Mouse (Mus musculus) midbrain, embryonic 16.5 days (tissue): Measurements from ENCODE around the gene Nsf. TPM values are rescaled to one million over a fixed set of nuclear protein-coding genes. Genes with fewer than 3 reads are reported as not detected.

Source experiments
- ATAC-seq: fragments of 200-750 bp; cut with Nextera tagmentation; 2 replicates; pipeline ENCODE4 v1.8.0; 2017; ENCODE audit warnings: moderate TSS enrichment
- H3K27ac ChIP-seq: fragments of 300-500 bp; sonication (generic); 2 replicates; pipeline ENCODE4 v1.5.1; 2014; ENCODE audit warnings: mild to moderate bottlenecking, low read length, mixed read lengths
- H3K27me3 ChIP-seq: fragments of 300-500 bp; sonication (generic); 2 replicates; pipeline ENCODE4 v1.6.1; 2014; ENCODE audit warnings: low read depth, low read length, mixed read lengths; ENCODE audit not compliant: control insufficient read depth, insufficient read depth
- H3K36me3 ChIP-seq: fragments of 300-500 bp; sonication (generic); 2 replicates; pipeline ENCODE4 v1.6.1; 2014; ENCODE audit warnings: mild to moderate bottlenecking, low read length, moderate library complexity, mixed read lengths; ENCODE audit not compliant: control insufficient read depth, insufficient read depth
- H3K4me1 ChIP-seq: fragments of 300-500 bp; sonication (generic); 2 replicates; pipeline ENCODE4 v1.6.1; 2014; ENCODE audit warnings: mild to moderate bottlenecking, low read length, mixed read lengths; ENCODE audit not compliant: control insufficient read depth, insufficient read depth
- H3K4me2 ChIP-seq: fragments of 300-500 bp; sonication (generic); 2 replicates; pipeline ENCODE4 v1.6.1; 2014; ENCODE audit warnings: mild to moderate bottlenecking, low read length, mixed read lengths
- H3K4me3 ChIP-seq: fragments of 300-500 bp; sonication (generic); 2 replicates; pipeline ENCODE4 v1.5.1; 2014; ENCODE audit warnings: low read depth, mild to moderate bottlenecking, low read length, moderate library complexity, mixed read lengths
- H3K9ac ChIP-seq: fragments of 300-500 bp; sonication (generic); 2 replicates; pipeline ENCODE4 v1.6.1; 2014; ENCODE audit warnings: low read depth, low read length, mixed read lengths
- H3K9me3 ChIP-seq: fragments of 300-500 bp; sonication (generic); replicated peaks from 2 replicates; pipeline ENCODE4 v1.6.1; 2014; ENCODE audit warnings: mild to moderate bottlenecking, low read length, mixed read lengths; ENCODE audit not compliant: control insufficient read depth, poor library complexity, severe bottlenecking
- WGBS: fragments of 180-500 bp; shearing (Covaris S2); extraction: QIAGEN DNeasy Blood & Tissue Kit; methylation state at CpG from one replicate; pipeline ENCODE4 v1.1.7; 2014; 5-methylcytosine and 5-hydroxymethylcytosine counted together
- polyA plus RNA-seq: library from polyadenylated mRNA; unstranded; fragments of >200 nt; fragmentation: Nextera tagmentation; extraction: Ambion mirVana; gene quantifications from 2 replicates; pipeline ENCODE4 v1.2.1, GENCODE M21; 2015

Nsf gene
- polyA plus RNA-seq, 1 experiment from 2014 or later: 248 TPM

GRCm38 (mm10) chr11:103933886-103934285 is 20.0 kb downstream of the Nsf start:
- Histone ChIP-seq H3K4me2 (no peak overlapping the region), H3K9ac (no peak overlapping the region), H3K36me3 (no peaks in the 10 kb centered on the region), H3K27ac (no peak overlapping the region), H3K4me3 (no peak overlapping the region), H3K27me3 (no peaks in the 10 kb centered on the region), H3K4me1 (no peaks in the 10 kb centered on the region), H3K9me3 (no peaks in the 10 kb centered on the region)
- no peak for ATAC-seq
- WGBS: 91% methylated on average over 6 of the region's 6 CpGs

DNA sequence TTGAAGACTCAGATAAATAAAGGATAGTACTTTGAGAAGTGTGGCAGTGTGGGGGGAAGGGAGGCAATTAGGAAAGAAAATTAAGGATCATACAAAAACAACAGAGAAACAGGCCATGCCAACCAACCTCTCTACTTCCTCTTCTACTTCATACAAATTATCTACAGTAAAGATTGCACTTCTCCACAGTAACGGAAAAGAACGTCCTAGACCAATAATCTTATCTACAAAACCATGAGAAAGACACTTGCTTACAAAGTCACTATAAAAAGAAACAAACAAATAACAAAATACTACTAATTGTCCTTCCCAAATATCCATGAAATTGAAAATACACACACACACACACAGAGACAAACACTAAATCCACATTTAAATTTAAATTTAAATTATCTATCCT is 29.9 kb downstream of the Nsf start:
- Histone ChIP-seq H3K27ac (no peak overlapping the region), H3K9ac (no peak overlapping the region), H3K9me3 (no peaks in the 10 kb centered on the region), H3K4me3 (no peak overlapping the region), H3K27me3 (no peaks in the 10 kb centered on the region), H3K4me1 (no peaks in the 10 kb centered on the region), H3K4me2 (no peak overlapping the region), H3K36me3 (peaks cover 12% of the 10 kb centered on the region; the same call in 1 of the 2 replicates)
- WGBS: 91% methylated on average over 2 of the region's 2 CpGs
- ATAC-seq: no peak

GRCm38 (mm10) chr11:103923272-103923671 is 30.6 kb downstream of the Nsf start:
- H3K4me3 ChIP-seq: no peak overlapping the region
- H3K27me3 ChIP-seq: no peaks in the 10 kb centered on the region
- ATAC-seq: peak; percentile 73; the same call in 1 of the 2 replicates
- H3K4me2 ChIP-seq: no peak overlapping the region
- no peak overlapping the region for H3K27ac ChIP-seq
- no peak overlapping the region for H3K9ac ChIP-seq
- H3K9me3 ChIP-seq: no peaks in the 10 kb centered on the region
- H3K36me3 ChIP-seq: peaks cover 10% of the 10 kb centered on the region; the same call in 1 of the 2 replicates
- 84% methylated on average over 4 of the region's 4 CpGs for WGBS
- no peaks in the 10 kb centered on the region for H3K4me1 ChIP-seq

GRCm38 (mm10) chr11:103922812-103923211 is 31.0 kb downstream of the Nsf start:
- no peak overlapping the region for H3K4me3 ChIP-seq
- H3K4me1 ChIP-seq: no peaks in the 10 kb centered on the region
- ATAC-seq: peak; percentile 76
- H3K4me2 ChIP-seq: no peak overlapping the region
- H3K9me3 ChIP-seq: no peaks in the 10 kb centered on the region
- no peaks in the 10 kb centered on the region for H3K27me3 ChIP-seq
- H3K9ac ChIP-seq: no peak overlapping the region
- WGBS: 58% methylated on average over 10 of the region's 10 CpGs
- peaks cover 10% of the 10 kb centered on the region; the same call in 1 of the 2 replicates for H3K36me3 ChIP-seq
- no peak overlapping the region for H3K27ac ChIP-seq

GRCm38 (mm10) chr11:103920665-103921064 is 33.2 kb downstream of the Nsf start:
- 82% methylated on average over 5 of the region's 5 CpGs for whole genome bisulfite sequencing
- no peak for ATAC-seq
- H3K9me3 ChIP-seq: no peaks in the 10 kb centered on the region
- no peak overlapping the region for H3K4me2 ChIP-seq
- no peaks in the 10 kb centered on the region for H3K27me3 ChIP-seq
- no peak overlapping the region for H3K4me3 ChIP-seq
- no peak overlapping the region for H3K9ac ChIP-seq
- no peaks in the 10 kb centered on the region for H3K4me1 ChIP-seq
- no peak overlapping the region for H3K27ac ChIP-seq
- peaks cover 8% of the 10 kb centered on the region for H3K36me3 ChIP-seq

GRCm38 (mm10) chr11:103916807-103917206 is 37.0 kb downstream of the Nsf start:
- ATAC-seq: no peak
- 84% methylated on average over 7 of the region's 7 CpGs for WGBS
- H3K4me1 ChIP-seq: no peaks in the 10 kb centered on the region
- no peak overlapping the region for H3K4me2 ChIP-seq
- no peak overlapping the region for H3K27ac ChIP-seq
- H3K9ac ChIP-seq: no peak overlapping the region
- H3K27me3 ChIP-seq: no peaks in the 10 kb centered on the region
- H3K4me3 ChIP-seq: no peak overlapping the region
- H3K36me3 ChIP-seq: peaks cover 18% of the 10 kb centered on the region
- no peaks in the 10 kb centered on the region for H3K9me3 ChIP-seq

GRCm38 (mm10) chr11:103915686-103916085 is 38.2 kb downstream of the Nsf start:
- Histone ChIP-seq H3K4me3 (no peak overlapping the region), H3K36me3 (peaks cover 18% of the 10 kb centered on the region), H3K4me1 (no peaks in the 10 kb centered on the region), H3K27ac (no peak overlapping the region), H3K9me3 (no peaks in the 10 kb centered on the region), H3K9ac (no peak overlapping the region), H3K4me2 (no peak overlapping the region), H3K27me3 (no peaks in the 10 kb centered on the region)
- 95% methylated on average over 9 of the region's 9 CpGs for WGBS
- no peak for ATAC-seq

DNA sequence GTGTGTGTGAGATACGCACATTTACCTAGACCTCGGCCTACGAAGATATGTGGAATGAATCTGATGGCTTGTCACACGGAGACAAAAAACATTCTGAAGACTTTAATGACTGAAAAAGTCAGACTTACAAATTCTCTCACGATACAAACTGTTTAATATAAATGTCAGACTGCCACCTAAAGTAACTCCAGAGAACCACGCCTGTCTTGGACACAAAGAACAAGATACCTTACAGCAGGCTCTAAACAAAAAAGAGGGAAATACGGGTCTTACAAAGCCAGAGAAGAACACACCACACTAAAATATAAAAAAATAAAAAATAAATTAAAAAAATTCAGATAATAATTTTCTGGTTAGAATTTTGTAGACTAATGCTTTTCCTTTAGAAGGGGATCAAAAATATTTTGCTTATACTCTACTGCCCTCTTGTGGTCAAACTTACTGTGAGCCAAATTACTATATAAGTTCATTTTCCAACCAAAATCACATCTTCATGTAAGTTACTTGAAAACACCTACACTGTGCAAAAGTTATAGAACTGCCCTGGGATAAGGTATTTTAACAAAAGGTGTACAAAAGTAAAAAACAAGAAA is 42.8 kb downstream of the Nsf start:
- Histone ChIP-seq H3K4me1 (no peaks in the 10 kb centered on the region; the same call in 1 of the 2 replicates), H3K4me2 (no peak overlapping the region), H3K36me3 (peaks cover 19% of the 10 kb centered on the region), H3K9ac (no peak overlapping the region), H3K27me3 (no peaks in the 10 kb centered on the region), H3K27ac (no peak overlapping the region), H3K9me3 (no peaks in the 10 kb centered on the region), H3K4me3 (no peak overlapping the region)
- 45% methylated on average over 7 of the region's 7 CpGs for WGBS
- ATAC-seq: no peak

GRCm38 (mm10) chr11:103910531-103910930 is 43.3 kb downstream of the Nsf start:
- Histone ChIP-seq H3K9ac (no peak overlapping the region), H3K27ac (no peak overlapping the region), H3K9me3 (no peaks in the 10 kb centered on the region), H3K4me2 (no peak overlapping the region), H3K4me1 (no peaks in the 10 kb centered on the region; the same call in 1 of the 2 replicates), H3K36me3 (peaks cover 14% of the 10 kb centered on the region), H3K4me3 (no peak overlapping the region), H3K27me3 (no peaks in the 10 kb centered on the region)
- no peak for ATAC-seq
- 92% methylated on average over 11 of the region's 11 CpGs for WGBS
